Mouse (Mus musculus): ENCODE data around the gene Fem1b. TPM values are rescaled to one million over a fixed set of nuclear protein-coding genes. Genes with fewer than 3 reads are reported as not detected.
A peak's percentile ranks its signal among the peaks of the same experiment; 100 is the strongest.
"Not testable (repeated sequence)": the region's sequence is repeated elsewhere in the genome, so short reads cannot be mapped to it uniquely, and the experiment has no call there.

Gene Fem1b
- polyA plus RNA-seq, 1 experiment from 2014 or later: 17.7 TPM

- Histone ChIP-seq H3K4me2 (replicated peaks) (peak overlapping the region; percentile 86), H3K9me3 (replicated peaks) (no peaks in the 10 kb centered on the region), H3K9ac (peak overlapping the region; percentile 93), H3K36me3 (no peaks in the 10 kb centered on the region), H3K4me1 (peaks cover 37% of the 10 kb centered on the region), H3K4me3 (replicated peaks) (peak overlapping the region; percentile 100), H3K27ac (replicated peaks) (peak overlapping the region; percentile 98), H3K27me3 (no peaks in the 10 kb centered on the region)
- no peak for ATAC-seq (ENCODE audit: insufficient number of reproducible peaks, low FRiP score, low TSS enrichment, low read depth)
- WGBS: 15% methylated on average over 14 of the region's 14 CpGs
These were observed 699 bp upstream of the Fem1b start for GRCm38 (mm10) chr9:62812216-62813049.

DNA sequence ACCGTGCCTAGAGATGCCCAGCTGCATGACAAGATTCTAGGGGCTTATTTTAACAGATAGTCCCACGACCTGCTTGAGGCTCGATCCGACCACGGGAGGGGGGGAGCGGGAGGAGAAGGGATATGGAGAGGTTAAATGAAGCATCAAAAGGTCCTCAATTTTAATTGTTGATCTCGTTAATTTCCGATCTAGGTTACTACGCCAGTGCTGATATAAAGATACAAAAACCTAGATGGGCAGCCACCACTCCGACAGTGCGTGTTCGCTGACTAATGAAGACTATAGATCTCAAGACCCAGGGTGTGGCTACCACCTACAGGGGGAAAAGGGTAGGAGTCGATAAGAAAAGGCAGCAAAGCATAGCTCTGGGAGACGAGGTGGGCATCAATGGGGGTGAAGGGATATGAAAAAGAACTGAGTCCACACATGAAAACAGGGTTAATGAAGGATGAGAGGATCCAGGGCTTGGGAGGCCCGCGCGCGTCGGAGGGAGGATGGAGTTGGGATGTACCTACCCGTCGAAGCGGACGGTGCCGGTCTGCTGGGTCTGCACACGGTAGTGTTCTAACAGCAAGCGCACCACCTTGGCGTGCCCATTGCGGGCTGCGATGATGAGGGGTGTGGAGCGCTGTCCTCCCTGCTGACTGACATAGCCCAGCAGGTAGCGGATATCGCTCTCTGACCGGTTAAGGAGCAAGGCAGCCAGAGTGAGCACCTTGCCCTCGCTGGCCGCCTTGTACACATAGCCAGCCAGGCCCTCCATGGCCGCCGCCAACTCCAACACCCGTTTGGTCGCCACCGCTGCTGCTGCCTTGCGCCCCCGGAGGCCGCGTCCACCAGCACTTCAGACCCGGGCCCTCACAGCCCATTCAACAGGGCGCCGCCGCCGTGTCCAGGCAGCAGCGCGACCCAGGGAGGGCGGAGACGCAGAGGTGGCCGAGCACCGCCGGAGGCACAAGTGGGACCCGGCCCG lies 905 bp downstream of the Fem1b start:
- H3K36me3 ChIP-seq: no peaks in the 10 kb centered on the region
- H3K9ac ChIP-seq: peak overlapping the region; percentile 93
- whole genome bisulfite sequencing: under 1% methylated on average over 55 of the region's 58 CpGs
- peak; percentile 70 for ATAC-seq (ENCODE audit: insufficient number of reproducible peaks, low FRiP score, low TSS enrichment, low read depth)
- H3K4me2 ChIP-seq (replicated peaks): peak overlapping the region; percentile 86
- no peaks in the 10 kb centered on the region for H3K27me3 ChIP-seq
- H3K4me1 ChIP-seq: peaks cover 25% of the 10 kb centered on the region
- peak overlapping the region; percentile 100 for H3K4me3 ChIP-seq (replicated peaks)
- H3K9me3 ChIP-seq (replicated peaks): no peaks in the 10 kb centered on the region
- peak overlapping the region; percentile 98 for H3K27ac ChIP-seq (replicated peaks)

DNA sequence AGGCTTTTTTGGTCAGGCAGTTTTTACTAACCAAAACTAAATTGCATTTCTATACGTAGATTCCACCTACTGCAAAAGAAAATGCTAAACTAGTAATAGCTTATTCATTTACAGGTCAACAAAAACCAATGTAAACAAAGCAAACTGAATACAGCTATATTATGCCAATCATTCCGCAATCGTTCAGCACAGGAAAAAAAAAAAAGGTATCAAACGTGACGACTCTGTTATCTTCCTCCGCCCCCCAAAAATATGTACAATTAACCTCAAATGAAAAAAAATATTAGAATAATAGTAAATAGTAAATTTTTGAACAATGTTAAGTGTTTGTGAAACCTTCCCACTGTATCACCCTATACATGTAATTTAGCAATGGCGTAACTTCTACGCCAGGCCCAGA lies 1.6 kb downstream of the Fem1b start:
- no peak for ATAC-seq (ENCODE audit: insufficient number of reproducible peaks, low FRiP score, low TSS enrichment, low read depth)
- Histone ChIP-seq H3K4me3 (replicated peaks) (peak overlapping the region; percentile 100), H3K9ac (peak overlapping the region; percentile 93), H3K27me3 (no peaks in the 10 kb centered on the region), H3K27ac (replicated peaks) (no peak overlapping the region; the same call in 1 of the 2 replicates), H3K9me3 (replicated peaks) (no peaks in the 10 kb centered on the region), H3K4me1 (peaks cover 25% of the 10 kb centered on the region), H3K4me2 (replicated peaks) (peak overlapping the region; percentile 86), H3K36me3 (no peaks in the 10 kb centered on the region)
- WGBS: 15% methylated on average over 8 of the region's 8 CpGs

DNA sequence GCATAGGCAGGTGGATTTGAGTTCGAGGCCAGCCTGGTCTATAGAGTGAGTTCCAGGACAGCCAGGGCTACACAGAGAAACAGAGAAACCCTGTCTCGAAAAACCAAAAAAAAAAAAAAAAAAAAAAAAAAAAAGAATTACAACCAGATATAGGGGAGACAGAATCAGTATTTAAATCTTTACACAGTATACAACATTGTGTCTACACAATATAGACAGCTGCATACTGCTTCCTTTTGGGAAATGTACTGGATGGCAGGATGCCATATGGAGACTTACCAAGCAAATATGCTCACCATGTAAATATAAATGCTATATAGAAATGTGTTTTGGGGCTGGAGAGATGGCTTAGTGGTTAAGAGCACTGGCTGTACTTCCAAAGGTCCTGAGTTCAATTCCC lies 12.5 kb downstream of the Fem1b start:
- H3K4me2 ChIP-seq (replicated peaks); H3K4me3 ChIP-seq (replicated peaks); H3K9ac ChIP-seq; ATAC-seq (ENCODE audit: insufficient number of reproducible peaks, low FRiP score, low TSS enrichment, low read depth); H3K27ac ChIP-seq (replicated peaks); H3K9me3 ChIP-seq (replicated peaks); H3K27me3 ChIP-seq; H3K4me1 ChIP-seq: not testable (repeated sequence)
- WGBS: 79% methylated on average over 2 of the region's 2 CpGs
- H3K36me3 ChIP-seq: peaks cover 36% of the 10 kb centered on the region

GRCm38 (mm10) chr9:62789856-62790255 lies 21.9 kb downstream of the Fem1b start:
- H3K36me3 ChIP-seq: peaks cover 10% of the 10 kb centered on the region; the same call in 1 of the 2 replicates
- no peaks in the 10 kb centered on the region for H3K4me1 ChIP-seq
- no peak overlapping the region for H3K9ac ChIP-seq
- H3K4me2 ChIP-seq (replicated peaks): no peak overlapping the region
- no peaks in the 10 kb centered on the region for H3K9me3 ChIP-seq (replicated peaks)
- no peak overlapping the region for H3K4me3 ChIP-seq (replicated peaks)
- H3K27me3 ChIP-seq: no peaks in the 10 kb centered on the region
- 84% methylated on average over 12 of the region's 12 CpGs for WGBS
- ATAC-seq (ENCODE audit: insufficient number of reproducible peaks, low FRiP score, low TSS enrichment, low read depth): no peak
- no peak overlapping the region for H3K27ac ChIP-seq (replicated peaks)

GRCm38 (mm10) chr9:62786721-62787120 lies 25.0 kb downstream of the Fem1b start:
- ATAC-seq (ENCODE audit: insufficient number of reproducible peaks, low FRiP score, low TSS enrichment, low read depth): no peak
- no peak overlapping the region for H3K4me3 ChIP-seq (replicated peaks)
- 79% methylated on average over 5 of the region's 5 CpGs for WGBS
- H3K9me3 ChIP-seq (replicated peaks): no peaks in the 10 kb centered on the region
- H3K4me1 ChIP-seq: peaks cover 17% of the 10 kb centered on the region
- no peaks in the 10 kb centered on the region for H3K36me3 ChIP-seq
- no peak overlapping the region for H3K9ac ChIP-seq
- H3K27ac ChIP-seq (replicated peaks): no peak overlapping the region
- H3K4me2 ChIP-seq (replicated peaks): no peak overlapping the region
- H3K27me3 ChIP-seq: no peaks in the 10 kb centered on the region

- Histone ChIP-seq H3K36me3 (no peaks in the 10 kb centered on the region), H3K27ac (replicated peaks) (no peak overlapping the region), H3K4me2 (replicated peaks) (no peak overlapping the region), H3K27me3 (no peaks in the 10 kb centered on the region), H3K4me3 (replicated peaks) (no peak overlapping the region), H3K9ac (no peak overlapping the region), H3K9me3 (replicated peaks) (no peaks in the 10 kb centered on the region), H3K4me1 (peaks cover 21% of the 10 kb centered on the region)
- ATAC-seq (ENCODE audit: insufficient number of reproducible peaks, low FRiP score, low TSS enrichment, low read depth): no peak
- WGBS: 94% methylated on average over 2 of the region's 2 CpGs
These were observed 27.5 kb downstream of the Fem1b start for GRCm38 (mm10) chr9:62784233-62784632.

GRCm38 (mm10) chr9:62782976-62783781 lies 28.6 kb downstream of the Fem1b start:
- peaks cover 27% of the 10 kb centered on the region for H3K4me1 ChIP-seq

DNA sequence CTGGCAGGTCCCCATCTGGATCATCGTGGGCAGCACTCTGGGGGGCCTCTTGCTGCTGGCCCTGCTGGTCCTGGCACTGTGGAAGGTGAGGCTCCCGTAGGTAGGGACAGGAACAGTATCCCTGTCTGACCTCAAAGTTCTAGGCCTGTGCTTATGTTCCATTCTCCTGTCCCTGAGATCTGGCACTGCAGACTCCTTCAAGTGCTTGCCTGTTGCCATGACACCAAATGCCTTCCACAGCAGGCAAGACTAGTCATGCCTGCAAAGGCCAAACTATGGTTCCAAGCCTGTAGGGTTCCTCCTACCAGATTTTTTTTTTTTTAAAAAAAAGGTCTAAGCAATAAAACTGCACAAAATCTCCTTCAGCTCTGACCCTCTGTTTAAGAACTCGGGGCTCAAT lies 29.8 kb downstream of the Fem1b start:
- no peaks in the 10 kb centered on the region for H3K36me3 ChIP-seq
- no peaks in the 10 kb centered on the region for H3K27me3 ChIP-seq
- H3K4me1 ChIP-seq: peaks cover 32% of the 10 kb centered on the region
- 0 out of 2 replicates have a peak overlapping the region, but pooled peaks have one; percentile 2 for H3K27ac ChIP-seq (replicated peaks)
- WGBS: 62% methylated on average over 3 of the region's 3 CpGs
- no peak for ATAC-seq (ENCODE audit: insufficient number of reproducible peaks, low FRiP score, low TSS enrichment, low read depth)
- no peaks in the 10 kb centered on the region for H3K9me3 ChIP-seq (replicated peaks)
- no peak overlapping the region for H3K4me2 ChIP-seq (replicated peaks)
- no peak overlapping the region for H3K4me3 ChIP-seq (replicated peaks)
- no peak overlapping the region for H3K9ac ChIP-seq

More at GRCm38 (mm10) chr9:62782976-62783781, 28.6 kb downstream of the Fem1b start:
- ATAC-seq (ENCODE audit: insufficient number of reproducible peaks, low FRiP score, low TSS enrichment, low read depth): no peak; the same call in 1 of the 2 replicates
- Histone ChIP-seq H3K36me3 (no peaks in the 10 kb centered on the region), H3K9ac (no peak overlapping the region), H3K9me3 (replicated peaks) (no peaks in the 10 kb centered on the region), H3K4me3 (replicated peaks) (no peak overlapping the region), H3K27ac (replicated peaks) (no peak overlapping the region), H3K27me3 (no peaks in the 10 kb centered on the region), H3K4me2 (replicated peaks) (no peak overlapping the region)
- 42% methylated on average over 14 of the region's 16 CpGs for WGBS

DNA sequence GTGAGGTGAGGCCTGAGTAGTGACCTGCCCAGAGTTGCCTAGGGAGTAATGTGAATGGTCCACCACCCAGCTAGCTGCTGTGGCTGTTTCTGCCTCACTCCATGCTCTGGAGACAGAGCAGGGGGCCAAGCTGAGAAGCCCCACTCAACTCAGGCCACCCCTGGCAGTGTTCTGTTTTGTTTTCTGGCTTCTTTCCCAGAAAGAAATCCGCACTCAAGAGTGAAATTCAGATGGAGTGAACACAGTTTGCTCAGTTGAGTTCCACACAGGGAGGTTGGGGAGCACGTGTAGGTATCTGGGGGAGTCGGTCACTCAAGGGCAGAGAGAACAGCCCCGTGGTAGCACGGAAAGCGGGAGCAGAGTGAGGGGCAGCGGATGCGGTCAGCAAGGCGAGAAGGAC lies 33.0 kb downstream of the Fem1b start:
- H3K4me3 ChIP-seq (replicated peaks): no peak overlapping the region
- 81% methylated on average over 9 of the region's 9 CpGs for WGBS
- no peaks in the 10 kb centered on the region for H3K9me3 ChIP-seq (replicated peaks)
- no peaks in the 10 kb centered on the region for H3K27me3 ChIP-seq
- H3K36me3 ChIP-seq: no peaks in the 10 kb centered on the region
- no peak overlapping the region for H3K9ac ChIP-seq
- no peak overlapping the region for H3K27ac ChIP-seq (replicated peaks)
- H3K4me1 ChIP-seq: peaks cover 32% of the 10 kb centered on the region
- no peak overlapping the region for H3K4me2 ChIP-seq (replicated peaks)
- no peak for ATAC-seq (ENCODE audit: insufficient number of reproducible peaks, low FRiP score, low TSS enrichment, low read depth)

All from embryonic facial prominence, embryonic 15.5 days (tissue).